Mouse (Mus musculus) bone marrow, adult 2 months (tissue): ENCODE measurements around the gene Strc.

Experiments
- CTCF ChIP-seq: fragments of 200-500 bp; IDR thresholded peaks from 2 replicates; pipeline ENCODE4 v1.5.1; 2011; ENCODE audit warnings: low read length, control low read depth; ENCODE audit not compliant: control insufficient read depth, insufficient read depth
- POLR2A ChIP-seq: fragments of 200-500 bp; IDR thresholded peaks from 2 replicates; pipeline ENCODE4 v1.6.1; 2011; ENCODE audit warnings: low read depth, mild to moderate bottlenecking, control low read depth, low read length, borderline replicate concordance; ENCODE audit not compliant: control insufficient read depth

DNA sequence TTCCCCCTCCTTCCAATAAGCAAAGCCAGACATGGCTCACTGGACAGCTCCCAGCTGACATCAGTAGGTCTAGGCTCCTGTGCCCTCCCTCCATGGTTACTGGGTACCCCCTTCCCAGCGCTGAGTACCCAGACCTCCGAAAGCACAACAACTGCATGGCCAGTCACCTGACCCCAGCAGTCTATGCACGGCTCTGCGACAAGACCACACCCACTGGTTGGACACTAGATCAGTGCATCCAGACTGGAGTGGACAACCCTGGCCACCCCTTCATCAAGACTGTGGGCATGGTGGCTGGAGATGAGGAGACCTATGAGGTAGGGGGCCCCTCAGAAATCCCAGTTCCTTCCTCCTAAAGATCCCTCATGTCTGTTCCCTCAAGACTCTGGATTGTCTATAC, 27.5 kb downstream of the Strc start:
- TF ChIP-seq CTCF (no peak), POLR2A (no peak)
